Mouse (Mus musculus): ENCODE measurements around the gene Mknk1. TPM values are rescaled to one million over a fixed set of nuclear protein-coding genes. Genes with fewer than 3 reads are reported as not detected.

Mknk1 gene
- total RNA-seq (2021): 10 to 100 TPM; 29.6 to 39.5 TPM
- long read RNA-seq, experiment 1, partial matches to known transcripts: 0 of 26 reads
- long read RNA-seq, experiment 1, other reads (novel, unspliced or antisense): 21 of 26 reads
- long read RNA-seq, experiment 2, transcript Mknk1-201 (13 exons, 2,543 nt): major isoform, 5 of 26 reads
- long read RNA-seq, experiment 2, partial matches to known transcripts: 8 of 26 reads
- long read RNA-seq, experiment 2, other reads (novel, unspliced or antisense): 13 of 26 reads

DNA sequence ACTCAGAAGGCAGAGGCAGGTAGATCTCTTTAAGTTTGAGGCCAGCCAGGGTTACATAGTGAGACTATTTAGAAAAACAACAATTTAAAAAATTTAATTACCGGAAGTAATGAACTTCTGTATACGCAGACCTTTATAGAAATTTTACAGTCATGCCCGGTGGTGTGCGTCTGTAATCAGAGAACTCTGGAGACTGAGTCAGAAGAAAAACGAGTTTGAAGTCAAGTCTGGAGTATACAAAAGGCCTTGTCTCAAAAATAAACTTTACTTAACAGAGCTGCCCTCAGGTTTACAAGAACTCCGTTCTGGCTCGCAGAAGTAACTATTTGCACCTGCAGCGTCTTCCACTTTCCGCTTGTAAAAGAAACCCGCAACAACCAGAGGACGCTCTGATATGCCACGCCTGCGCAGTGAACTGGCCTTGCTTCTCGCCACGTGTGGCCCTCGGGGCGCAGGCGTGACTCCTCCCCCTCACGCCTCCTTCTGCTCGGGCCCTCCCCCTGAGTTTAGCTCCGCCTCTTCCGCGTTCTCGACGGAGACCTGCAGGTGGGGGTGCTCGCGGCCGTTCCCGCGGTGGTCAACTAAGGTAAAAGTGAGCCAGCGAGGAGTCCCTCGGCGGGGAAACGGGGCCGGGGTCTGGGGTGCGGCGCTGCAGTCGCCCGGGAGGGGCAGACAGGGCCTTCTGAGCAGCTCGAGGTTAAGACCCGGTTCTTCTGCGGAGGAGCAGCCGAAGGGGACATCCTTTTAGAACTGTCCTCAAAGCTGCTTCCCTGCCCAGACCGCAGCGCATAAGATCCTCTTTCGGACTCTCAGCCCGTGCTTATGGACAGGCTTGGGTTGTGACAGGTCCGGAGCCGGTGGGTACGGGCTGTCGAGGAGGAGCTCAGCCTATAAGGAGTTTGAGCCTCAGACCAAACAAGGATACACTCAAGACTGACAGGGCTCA lies at the start of gene Mknk1:
TSS of gene Mknk1 (plus strand) at position 503 of the 946 bp plus-strand sequence.
- DNase-seq (ENCODE audit: low spot score in 2 of 2): peak; percentile 87 to 91

DNA sequence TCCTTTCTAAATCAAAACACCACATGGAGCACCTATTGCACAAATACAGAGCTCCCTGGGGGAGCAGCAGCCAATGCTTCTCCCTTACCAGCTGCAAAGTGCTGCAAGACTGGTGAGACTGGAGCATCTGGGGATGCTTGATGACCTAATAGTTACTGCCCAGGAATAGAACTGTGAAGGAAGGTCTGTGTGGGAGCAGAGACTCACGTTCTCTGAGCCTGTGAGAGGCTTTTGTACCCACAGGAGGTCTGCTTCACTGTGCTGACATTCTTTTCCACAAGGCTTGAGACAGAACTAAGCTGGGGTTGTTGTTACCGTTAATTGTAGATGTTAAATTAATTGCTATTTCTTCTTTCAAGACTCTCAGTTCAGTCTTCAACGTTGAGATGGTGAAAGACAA lies 48.1 kb upstream of the Mknk1 start:
- no peak for DNase-seq (ENCODE audit: low spot score in 2 of 2)

DNA sequence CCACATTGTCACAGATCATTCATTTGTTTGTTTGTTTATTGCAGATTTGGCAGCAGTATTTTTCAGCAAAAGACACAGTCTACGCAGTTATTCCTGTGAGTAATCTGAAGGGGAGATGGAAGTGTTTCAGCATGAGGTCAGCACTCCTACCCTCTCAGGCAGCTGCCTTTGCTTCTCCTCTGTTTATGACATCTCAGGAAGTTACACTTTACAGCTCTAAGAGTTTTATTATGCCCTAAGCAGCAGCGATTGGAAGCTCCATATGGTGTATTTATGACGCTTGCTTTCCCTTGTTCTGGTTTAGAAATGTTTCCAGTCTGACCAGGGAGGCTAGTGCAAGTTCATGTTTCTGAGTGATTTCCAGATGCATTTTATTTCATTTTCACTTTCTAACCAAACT lies 43.6 kb upstream of the Mknk1 start:
- DNase-seq (ENCODE audit: low spot score in 2 of 2): no peak

DNA sequence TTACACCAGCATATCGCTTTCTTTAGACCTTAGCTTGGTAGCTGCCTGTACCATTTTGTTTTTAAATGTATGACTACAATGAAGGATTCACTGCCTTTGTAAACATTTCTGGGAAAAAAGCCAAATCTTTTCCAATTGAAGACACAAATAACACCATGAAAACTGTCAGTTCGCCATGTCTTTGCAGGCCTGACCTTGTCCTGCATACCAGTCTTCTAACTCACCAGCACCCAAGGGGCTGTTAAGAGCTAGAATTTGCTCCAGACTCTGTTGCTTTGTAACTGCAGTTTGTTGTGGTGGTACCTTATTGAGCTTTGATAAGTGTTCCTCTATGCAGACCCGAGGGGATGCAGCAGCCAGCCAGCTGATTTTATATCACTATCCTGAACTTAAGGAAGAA lies 39.0 kb upstream of the Mknk1 start:
- no peak for DNase-seq (ENCODE audit: low spot score in 2 of 2)

DNA sequence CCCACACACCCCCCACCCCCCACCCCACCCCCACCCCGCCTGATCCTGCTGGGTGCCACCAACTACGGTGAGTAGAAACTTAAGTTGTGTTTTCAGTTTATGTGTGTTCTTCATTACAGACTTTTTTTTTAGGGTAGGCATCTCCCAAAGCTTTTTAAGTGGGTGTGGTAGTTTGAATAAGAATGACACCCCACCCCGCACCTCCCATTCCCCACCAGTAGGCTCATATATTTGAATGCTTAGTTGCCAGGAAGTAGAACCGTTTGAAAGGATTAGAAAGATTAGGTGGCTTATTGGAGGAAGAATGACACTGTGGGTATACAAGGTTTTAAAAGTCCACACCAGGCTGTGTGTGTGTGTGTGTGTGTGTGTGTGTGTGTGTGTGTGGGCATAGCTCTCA lies 26.7 kb upstream of the Mknk1 start:
- no peak for DNase-seq (ENCODE audit: low spot score in 2 of 2)

DNA sequence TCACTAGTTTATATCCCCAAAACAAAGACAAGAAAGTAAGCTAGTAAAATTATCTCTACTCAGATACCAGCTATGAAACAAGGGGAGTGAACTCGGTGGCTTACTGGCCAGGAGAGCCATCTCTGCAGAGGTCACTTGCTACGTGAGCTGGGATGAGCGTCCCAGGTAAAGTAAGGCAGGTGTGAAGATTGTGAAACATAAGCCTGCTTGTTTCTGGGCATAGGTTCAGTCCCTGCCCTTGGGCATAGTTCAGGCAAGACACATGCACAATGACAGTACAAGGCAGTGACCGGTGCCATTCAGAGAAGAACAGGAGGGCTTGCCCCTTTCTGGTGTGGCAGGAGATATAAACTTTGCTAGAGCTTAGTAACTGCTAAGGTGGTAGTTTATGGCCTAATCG lies 23.4 kb upstream of the Mknk1 start:
- DNase-seq (ENCODE audit: low spot score in 2 of 2): no peak

DNA sequence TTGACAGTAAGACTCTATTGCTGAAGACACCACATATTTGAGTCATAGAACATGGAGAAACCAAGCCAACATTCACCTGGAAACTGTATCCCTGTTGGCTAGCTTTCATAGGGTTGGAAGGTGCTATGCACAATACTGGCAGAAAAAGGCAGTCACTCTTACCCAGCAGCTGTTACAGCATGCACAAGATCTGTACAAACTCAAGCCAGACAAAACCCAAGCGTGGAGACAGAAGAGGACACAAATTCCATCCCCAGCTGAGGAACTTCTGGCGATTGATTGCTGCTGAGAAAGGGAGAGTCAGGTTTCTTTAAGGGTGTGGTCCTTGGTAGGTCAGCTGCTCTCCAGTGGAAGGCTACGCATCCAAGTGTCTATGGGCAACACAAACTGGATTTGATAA lies 18.8 kb upstream of the Mknk1 start:
- no peak for DNase-seq (ENCODE audit: low spot score in 2 of 2)

DNA sequence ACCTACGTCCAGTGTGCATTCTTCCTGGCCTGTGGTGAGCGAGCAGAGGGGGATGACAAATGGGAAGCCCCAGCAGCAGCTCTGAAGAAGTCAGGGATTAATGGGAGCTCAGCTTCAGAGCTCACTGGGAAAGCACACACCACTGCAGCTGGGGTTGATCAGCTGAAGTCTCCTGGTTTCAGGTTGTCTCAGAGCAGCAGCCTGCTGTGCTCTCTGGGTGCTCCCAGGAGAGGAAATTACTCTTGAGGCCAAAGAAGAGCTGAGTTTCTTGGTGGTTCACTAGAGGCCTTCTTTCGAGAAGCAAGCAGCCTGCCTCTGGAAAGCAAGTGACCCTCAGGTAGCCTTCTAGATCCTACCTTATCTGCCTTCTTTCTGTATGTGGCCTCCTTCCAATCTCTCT lies 18.1 kb upstream of the Mknk1 start:
- DNase-seq (ENCODE audit: low spot score in 2 of 2): no peak

DNA sequence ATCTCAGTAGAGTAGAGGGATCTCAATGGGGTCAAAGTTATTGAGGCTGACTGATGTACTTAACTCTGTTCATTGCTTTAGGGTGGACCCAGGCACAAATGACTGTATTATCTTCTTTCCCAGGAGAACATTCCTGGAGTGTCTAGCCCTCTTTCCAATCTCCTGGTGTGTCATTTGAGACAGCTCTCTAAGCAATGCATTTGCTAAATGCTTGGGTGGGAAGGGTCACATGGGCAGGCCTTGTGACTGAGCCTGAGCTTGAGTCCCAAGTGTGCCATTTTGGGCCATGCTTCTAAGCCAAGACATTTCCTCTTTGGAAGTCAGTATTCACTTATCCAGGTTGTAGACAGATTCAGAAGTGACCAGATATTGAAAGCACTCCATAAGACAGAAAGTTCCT lies 17.6 kb upstream of the Mknk1 start:
- no peak for DNase-seq (ENCODE audit: low spot score in 2 of 2)

DNA sequence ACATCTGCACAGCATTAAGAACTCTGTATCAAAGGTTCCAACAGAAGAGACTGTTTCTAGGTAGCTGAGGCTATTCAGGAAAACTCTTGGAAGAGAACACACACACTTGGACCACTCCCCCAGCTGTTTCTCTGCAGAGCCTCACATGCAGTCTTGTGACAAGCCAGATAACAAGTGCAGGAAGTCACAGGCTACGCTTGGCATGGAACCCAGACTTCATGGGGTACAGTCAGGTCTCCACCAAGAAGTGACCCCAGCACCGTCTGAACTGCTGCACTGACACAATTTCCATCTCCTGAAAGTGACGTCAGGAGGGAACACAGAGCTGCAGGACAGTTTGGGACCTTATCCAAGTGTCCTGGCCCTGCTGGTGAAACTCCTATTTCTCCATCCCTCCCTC lies 17.1 kb upstream of the Mknk1 start:
- no peak for DNase-seq (ENCODE audit: low spot score in 2 of 2)

DNA sequence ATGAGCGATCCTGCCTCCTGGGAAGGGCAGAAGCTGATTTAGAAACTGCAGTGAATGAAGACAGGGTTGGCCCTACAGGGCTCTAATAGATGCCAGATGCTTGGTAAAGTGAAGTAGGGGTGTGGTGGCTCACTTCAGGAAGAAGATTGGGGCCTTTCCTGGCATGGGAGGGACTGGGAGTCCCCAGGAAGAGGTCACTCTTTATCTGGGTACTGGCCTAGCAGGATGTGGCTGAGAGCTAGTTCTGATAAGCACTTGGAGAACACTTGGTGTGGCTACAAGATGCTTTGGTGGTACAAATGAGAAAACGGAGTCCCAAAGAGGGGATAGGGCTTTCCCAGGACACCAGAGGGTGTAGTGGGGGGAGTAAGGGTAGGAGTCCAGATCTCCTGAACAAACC lies 14.8 kb upstream of the Mknk1 start:
- no peak for DNase-seq (ENCODE audit: low spot score in 2 of 2)

DNA sequence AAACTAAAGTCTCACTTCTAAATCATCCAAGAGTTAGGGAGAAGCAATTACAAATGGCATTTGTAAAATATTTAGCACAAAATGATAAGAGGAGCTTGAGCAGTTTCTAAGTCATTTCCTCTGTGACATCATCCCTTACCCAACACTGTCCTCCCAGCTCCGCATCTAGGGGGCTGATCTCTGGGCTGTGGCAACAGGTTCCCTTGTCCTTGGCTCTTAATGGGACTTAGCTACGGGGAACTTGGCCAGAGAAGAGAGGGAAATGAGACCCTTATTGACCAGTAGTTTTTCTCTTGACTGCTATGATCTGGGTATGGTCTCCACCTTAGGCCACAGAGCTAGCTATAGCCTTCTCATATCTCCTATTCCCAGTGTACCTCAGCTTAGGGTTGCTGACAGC lies 13.7 kb upstream of the Mknk1 start:
- no peak for DNase-seq (ENCODE audit: low spot score in 2 of 2)

DNA sequence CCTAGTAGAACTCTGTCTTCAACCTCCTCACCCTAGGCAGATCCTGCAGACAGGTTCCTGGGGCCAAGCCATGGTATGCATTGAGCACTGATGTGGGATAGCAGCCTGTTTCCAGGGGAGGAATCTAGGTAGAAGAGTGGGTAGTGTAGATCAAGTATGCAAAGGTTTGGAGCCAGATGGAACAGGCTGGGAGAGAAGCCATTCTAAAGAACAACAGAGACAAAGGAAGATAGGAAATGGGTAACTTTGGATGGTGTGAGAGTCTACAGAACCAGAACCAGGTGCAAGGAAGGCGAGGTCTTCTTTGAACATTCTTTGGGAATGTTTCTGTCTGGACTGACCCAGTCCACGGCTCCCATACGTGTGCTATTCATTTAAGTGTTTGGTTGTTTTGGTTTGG lies 11.9 kb upstream of the Mknk1 start:
- DNase-seq (ENCODE audit: low spot score in 2 of 2): no peak

DNA sequence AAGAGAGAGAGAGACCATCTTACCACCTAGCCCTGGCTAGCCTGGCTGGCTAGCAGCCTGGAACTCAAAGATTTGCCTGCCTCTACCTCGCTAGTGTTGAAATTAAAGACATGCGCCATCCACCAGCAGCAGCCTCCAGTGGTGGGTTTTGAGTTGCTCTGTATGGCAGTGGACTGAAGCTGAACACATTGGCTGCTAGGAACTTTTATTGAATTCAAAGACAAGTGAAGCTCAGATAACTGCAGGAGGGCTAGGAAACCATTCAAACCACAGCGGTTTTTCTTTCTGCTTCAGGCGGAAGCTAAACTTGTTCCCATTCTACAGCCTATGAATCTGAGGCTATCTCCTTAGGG lies 11.5 kb upstream of the Mknk1 start:
- no peak for DNase-seq (ENCODE audit: low spot score in 2 of 2)

DNA sequence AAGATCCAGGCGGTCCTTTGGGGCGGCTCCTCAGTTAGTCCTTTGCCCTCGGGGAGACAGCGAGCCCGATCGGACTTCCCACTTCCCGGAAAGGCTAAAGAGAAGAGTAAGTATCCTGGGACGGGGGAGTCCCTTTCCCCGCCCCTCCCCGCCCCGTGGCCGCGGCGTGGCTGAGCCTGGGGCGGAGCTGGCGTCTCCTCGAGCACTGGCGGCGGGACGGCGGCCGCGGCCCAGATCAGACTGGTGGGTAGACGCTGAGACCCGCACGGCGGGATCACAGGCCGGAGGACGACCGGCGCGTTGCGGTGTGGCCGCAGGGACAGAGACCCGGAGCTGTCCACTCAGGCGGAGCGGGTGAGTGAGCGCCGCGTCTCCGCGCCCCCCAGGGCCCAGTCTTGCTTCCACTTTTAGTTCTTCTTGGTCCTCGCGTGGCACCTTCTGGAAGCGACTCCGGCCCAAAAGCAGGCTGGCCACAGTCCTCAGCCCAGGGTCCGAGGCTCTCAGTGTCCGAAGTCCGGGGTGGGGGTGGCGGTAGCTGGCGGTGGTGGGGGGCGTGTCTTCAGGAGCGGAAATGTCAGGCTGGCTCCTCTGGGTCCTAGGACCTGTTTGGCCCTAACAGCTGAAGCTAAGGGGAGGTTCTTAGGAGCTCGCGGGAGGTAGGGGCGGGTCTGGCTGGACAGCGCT lies 11.0 kb upstream of the Mknk1 start, which contains the start of gene Mob3c:
TSS of gene Mob3c (plus strand) at position 205 of the 684 bp plus-strand sequence.
- DNase-seq (ENCODE audit: low spot score in 2 of 2): peak; percentile 39 to 69

DNA sequence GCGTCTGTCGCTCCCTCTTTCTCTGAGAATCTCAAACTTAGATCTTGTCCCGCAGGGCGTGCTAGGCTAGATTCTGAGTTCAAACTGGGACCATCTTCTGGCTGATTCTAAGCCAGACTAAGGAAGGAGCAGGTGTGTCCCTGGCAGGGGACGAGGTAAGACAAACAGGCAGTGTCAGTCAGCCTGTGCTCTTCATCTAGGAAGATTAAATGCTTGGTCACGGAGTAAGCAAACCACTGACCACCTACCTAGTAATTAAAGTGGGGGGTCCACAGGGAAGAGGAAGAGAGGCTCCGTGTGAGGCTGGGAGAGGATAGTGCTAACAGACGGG lies 10.5 kb upstream of the Mknk1 start:
- DNase-seq (ENCODE audit: low spot score in 2 of 2): no peak

DNA sequence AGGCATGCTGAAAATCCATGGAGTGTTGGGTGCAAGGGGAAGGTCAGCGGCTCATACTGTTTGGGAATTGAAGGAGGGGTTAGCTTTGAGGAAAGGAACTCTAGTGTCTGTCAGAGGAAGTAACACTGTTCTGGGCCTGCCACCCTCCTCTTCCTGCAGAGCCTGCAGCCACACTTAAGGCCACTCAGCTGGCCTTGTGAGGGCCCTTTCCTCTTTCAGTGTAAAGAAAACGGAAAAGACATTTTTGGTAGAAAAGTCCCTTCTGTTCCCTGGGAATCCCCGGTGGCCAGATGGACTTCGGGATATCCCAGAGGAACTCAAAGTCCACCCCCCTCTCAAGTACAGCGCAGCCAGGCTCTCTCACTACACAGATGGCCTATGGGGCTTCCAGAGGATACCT lies 8.5 kb upstream of the Mknk1 start:
- no peak for DNase-seq (ENCODE audit: low spot score in 2 of 2)

DNA sequence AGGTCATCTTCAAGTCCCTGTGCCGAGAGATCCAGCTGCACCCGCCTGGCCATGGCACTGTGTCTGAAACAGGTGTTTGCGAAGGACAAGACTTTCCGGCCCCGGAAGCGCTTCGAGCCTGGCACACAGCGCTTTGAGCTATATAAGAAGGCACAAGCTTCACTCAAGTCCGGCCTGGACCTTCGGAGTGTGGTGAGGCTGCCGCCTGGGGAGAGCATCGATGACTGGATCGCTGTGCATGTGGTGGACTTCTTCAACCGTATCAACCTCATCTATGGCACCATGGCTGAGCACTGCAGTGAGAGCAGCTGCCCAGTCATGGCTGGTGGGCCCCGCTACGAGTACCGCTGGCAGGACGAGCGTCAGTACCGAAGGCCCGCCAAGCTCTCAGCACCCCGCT lies 7.8 kb upstream of the Mknk1 start:
- no peak for DNase-seq (ENCODE audit: low spot score in 2 of 2)

DNA sequence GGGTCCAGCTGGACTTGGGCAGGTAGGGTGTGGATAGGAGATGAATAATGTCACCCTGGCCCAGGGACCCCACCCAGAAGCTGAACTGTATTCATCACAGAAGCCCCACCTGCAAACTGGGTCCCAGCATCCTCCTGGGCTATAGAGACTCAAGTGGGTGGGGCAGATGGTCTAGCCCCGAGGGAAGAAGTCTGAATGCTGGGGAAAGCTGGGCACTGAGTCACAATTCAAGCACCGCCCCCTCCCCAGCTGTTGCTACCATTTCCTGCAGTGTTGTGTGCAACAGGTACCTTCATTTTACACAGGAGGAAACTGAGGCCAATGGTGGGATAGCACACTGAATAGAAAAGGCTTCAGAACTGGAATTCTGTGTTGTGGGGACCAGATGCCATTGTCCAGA lies 7.0 kb upstream of the Mknk1 start:
- peak in 1 of 2 experiments; percentile 16 for DNase-seq (ENCODE audit: low spot score in 2 of 2)

DNA sequence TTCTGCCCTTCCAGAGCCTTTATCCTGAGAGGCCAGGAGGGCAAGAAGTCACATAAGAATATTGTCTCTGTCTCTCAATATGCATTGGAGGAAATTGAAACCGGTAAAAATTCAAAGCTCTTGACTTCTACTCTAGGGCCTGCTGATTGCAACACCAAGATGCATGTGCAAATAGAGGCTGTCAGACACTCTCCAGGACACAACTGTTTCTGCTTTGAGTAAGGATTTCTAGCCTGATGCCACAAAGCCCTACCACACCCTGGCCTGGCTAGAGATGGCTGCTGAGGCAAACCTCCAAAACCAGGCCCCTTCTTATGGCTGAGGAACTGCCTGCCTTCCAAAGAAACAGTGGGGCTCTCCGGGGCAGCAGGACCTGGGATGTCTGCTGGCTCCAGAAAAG lies 3.4 kb upstream of the Mknk1 start:
- DNase-seq (ENCODE audit: low spot score in 2 of 2): no peak

DNA sequence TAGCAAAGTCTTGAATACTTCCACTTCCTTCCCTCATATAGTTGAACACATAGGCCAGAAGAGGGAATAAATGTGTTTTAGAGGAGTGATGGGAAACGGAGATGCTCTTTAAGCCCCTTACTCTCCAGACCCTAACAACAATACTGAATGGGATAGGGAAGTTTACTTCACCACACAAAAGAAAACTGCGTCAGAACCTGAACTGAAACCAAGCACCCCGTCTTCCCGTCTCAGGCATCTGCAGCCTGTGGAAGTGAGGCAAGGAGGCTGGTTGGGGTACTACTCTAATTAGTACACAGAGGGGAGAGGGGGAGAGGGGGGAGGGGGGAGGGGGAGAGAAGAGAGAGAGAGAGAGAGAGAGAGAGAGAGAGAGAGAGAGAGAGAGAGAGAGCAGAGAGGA lies 802 bp upstream of the Mknk1 start:
- no peak for DNase-seq (ENCODE audit: low spot score in 2 of 2)

DNA sequence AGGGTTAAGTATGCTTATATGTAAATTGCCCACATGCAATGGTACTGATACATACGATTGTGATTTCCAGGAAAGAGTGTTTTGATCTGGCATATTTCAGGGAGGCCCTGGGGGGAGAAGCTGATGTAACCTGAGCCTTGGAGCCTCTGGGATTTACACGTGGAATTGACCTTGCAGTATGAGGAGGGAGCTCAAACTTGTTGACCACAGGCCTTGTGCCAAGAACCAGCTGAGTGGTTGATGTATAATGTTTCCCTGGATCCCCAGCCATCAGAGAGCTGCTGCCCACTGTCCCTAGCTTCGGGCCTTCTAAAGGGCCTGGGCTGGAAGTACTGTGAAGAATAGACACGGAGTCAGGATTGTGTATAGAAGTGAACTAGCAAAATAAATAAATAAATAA lies 958 bp downstream of the Mknk1 start:
- DNase-seq (ENCODE audit: low spot score in 2 of 2): no peak

Data from left cerebral cortex, adult 18-20 months (tissue).